Mouse (Mus musculus): ENCODE measurements around the gene Cldn11.

The Cldn11 gene

GRCm38 (mm10) chr3:31149706-31150105 lies at the start of gene Cldn11:
Gene Cldn11, plus strand, starts transcription at chr3:31149920.
- CTCF ChIA-PET = no interaction called here

- CTCF ChIA-PET = no interaction called here
These were observed 49.7 kb upstream of the Cldn11 start for GRCm38 (mm10) chr3:31100026-31100425.

GRCm38 (mm10) chr3:31100802-31101201 lies 48.9 kb upstream of the Cldn11 start:
- CTCF ChIA-PET = no interaction called here

DNA sequence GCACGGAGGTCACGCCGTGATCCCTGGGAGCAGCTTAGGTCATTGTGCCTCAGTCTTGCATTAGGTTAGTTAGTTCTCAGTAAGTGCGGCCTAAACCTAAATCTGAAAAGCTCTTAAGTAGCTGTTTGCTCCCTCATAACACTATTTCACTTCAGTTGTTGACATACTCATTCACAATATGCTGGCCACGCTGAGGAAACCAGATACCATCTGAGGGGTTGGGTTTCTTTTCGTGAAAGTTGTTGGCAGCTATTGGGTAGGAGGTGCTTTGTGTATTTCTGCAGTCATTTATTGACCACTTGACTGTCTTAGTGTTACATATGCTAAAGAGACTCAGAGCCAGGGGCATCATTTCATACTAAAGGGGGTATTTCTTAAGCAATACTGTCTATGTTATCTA lies 44.8 kb upstream of the Cldn11 start:
- CTCF ChIA-PET = no interaction called here

GRCm38 (mm10) chr3:31106597-31106996 lies 43.1 kb upstream of the Cldn11 start:
- CTCF ChIA-PET = no interaction called here

DNA sequence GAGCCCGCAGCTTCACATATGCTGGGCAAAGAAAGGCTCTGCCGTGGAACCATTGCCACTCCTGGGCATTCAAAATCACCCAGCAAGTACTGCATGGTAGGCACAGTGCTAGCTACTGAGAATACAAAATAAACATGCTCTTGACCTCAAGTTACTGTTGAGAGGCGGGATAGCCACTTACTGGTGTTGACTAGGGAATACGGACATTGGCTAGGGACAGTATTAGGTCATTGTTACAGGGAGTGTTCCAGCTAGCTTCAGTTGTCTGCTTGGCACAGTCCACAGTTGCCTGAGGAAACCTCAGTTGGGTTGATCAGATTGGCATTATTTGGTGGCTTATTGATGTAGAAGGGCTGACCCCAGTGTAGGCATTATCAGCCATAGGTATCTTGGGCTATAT lies 42.0 kb upstream of the Cldn11 start:
- CTCF ChIA-PET = no interaction called here

GRCm38 (mm10) chr3:31109108-31109507 lies 40.6 kb upstream of the Cldn11 start:
- CTCF ChIA-PET = interaction anchor here (1.2 kb wide), 1 partner anchor 53 kb away, joined by 3 read pairs; no protein-coding TSS in a partner anchor

DNA sequence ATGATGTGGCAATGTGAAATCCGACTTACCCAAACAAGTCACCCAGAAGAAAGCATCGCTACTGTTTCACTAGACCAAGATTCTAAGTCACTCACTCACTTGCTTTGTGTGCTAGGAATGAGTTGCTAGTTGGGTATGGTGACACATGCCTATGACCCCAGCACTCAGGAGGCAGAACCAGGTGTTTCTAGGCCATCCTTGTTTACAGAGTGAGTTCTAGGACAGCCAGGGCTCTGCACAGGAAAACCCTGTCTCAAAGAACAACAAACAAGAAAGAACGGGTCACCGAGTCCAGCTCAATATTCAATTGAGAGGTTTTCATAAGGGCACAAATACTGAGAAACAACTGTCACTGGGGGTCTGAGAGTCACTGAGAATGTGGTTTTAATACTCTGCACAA lies 26.6 kb upstream of the Cldn11 start:
- CTCF ChIA-PET = no interaction called here

DNA sequence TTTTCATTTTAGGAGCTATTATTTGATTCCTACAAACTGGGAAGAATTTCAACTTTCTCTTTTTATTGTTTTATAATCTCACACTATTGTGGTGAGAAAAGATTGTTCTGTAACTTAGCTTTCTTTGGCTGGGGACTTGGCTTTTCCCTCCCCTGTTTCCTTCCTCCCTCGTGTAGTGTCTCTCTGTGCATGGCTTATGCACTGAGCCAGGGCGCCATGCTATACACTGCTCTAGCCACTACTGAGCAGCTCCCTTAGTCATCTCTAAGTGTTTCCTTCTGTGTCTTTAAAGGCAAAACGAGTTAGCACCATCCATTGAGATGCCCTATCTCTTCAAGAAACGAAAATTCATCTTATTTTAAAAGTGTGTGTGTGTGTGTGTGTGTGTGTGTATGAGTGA lies 23.4 kb upstream of the Cldn11 start:
- CTCF ChIA-PET = no interaction called here

GRCm38 (mm10) chr3:31126848-31127247 lies 22.9 kb upstream of the Cldn11 start:
- CTCF ChIA-PET = no interaction called here

DNA sequence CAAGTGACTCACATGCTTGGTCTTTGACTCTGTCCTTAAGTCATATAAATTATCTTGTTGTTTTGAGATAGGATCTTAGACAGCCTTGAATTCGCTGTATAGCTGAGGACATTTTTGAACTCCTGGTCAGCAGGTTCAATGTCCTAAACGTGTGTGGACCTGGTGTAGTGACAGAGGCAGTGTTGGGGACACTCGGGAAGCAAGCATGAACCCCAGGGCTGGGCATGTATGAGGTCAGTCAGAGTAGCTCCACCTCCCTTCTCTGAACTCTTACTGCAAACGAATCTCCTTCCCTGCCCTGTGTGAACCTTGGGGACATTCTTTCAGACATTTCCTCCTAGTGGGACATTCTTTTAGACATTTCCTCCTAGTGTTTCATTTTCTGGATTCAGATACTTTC lies 20.0 kb upstream of the Cldn11 start:
- CTCF ChIA-PET = no interaction called here

GRCm38 (mm10) chr3:31133664-31134063 lies 16.1 kb upstream of the Cldn11 start:
- CTCF ChIA-PET = interaction anchor here (0.6 kb wide), 1 partner anchor 38 kb away, joined by 7 read pairs; no protein-coding TSS in a partner anchor

DNA sequence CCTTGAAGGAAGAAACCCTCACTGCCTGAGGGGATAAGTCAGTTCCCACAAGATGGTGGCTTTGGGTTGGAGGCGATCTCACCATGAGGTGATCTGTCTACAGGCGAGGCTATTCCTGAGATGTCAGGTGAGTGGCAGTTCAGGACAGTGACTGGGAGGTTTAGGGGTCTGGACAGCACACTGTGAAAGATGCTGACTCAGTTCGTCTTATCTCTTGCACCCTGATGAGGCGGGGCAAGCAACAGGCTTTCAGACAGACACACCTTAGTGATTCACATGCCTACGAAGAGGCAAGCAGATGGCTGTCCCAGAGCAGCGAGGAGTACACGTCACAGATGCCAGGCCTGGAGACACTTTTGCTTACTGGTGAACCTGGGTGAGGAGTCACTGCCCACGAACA lies 15.5 kb upstream of the Cldn11 start:
- CTCF ChIA-PET = interaction anchor here (0.6 kb wide), 1 partner anchor 38 kb away, joined by 7 read pairs; no protein-coding TSS in a partner anchor

GRCm38 (mm10) chr3:31134696-31135095 lies 15.0 kb upstream of the Cldn11 start:
- CTCF ChIA-PET = no interaction called here

DNA sequence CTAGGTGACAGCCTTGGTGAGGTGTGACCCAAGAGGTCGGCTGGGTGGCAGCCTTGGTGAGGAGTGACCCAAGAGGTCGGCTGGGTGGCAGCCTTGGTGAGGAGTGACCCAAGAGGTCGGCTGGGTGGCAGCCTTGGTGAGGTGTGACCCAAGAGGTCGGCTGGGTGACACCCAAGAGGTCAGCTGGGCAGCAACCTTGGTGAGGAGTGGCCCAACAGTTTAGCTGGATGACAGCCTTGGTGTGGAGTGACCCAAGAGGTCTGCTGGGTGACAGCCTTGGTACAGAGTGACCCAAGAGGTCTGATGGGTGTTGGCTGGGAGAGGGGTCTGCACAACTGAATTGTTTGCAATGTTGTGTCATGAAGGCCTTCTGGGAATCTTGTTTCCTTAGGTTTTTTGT lies 13.1 kb upstream of the Cldn11 start:
- CTCF ChIA-PET = interaction anchor here (0.8 kb wide), 1 partner anchor 78 kb away, joined by 3 read pairs; no protein-coding TSS in a partner anchor

- CTCF ChIA-PET = interaction anchor here (0.6 to 1.1 kb wide), 6 partner anchors 56 to 484 kb away, joined by 3 to 5 read pairs (median 4); no protein-coding TSS in a partner anchor
These were observed 11.0 kb upstream of the Cldn11 start for GRCm38 (mm10) chr3:31138454-31139424.

DNA sequence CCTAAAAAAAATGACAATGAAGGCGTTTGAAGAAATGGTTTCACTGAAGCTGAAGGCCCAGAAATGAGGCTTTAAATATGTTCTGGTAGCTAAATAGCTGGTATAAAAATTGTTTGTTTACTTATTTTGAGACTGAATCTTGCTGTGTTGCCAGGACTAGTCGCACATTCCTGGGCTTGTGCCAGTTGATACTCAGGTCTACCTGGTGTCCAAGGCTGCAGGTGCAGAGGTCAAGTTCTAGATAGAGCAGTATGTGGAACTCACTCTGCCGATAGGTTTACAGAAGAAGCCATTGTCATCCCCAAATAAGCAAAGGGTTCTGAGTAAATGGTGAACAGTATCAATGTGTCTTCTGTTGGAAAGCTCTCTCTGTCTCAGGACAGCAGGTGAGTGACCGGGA lies 8.1 kb upstream of the Cldn11 start:
- CTCF ChIA-PET = no interaction called here

DNA sequence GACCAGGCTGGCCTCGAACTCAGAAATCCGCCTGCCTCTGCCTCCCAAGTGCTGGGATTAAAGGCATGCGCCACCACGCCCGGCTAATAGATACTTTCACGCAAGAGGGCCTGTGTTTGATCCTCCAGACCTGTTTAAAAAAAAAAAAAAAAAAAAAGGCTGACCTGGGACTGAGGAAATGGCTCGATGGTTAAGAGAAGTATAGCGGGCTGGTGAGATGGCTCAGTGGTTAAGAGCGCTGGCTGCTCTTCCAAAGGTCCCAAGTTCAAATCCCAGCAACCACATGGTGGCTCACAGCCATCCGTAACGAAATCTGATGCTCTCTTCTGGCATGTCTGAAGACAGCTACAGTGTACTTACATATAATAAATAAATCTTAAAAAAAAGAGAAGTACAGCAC lies 4.5 kb upstream of the Cldn11 start:
- CTCF ChIA-PET = interaction anchor here (0.6 to 0.7 kb wide), 2 partner anchors 28 to 1557 kb away, joined by 3 to 8 read pairs; no protein-coding TSS in a partner anchor

GRCm38 (mm10) chr3:31145641-31146290 lies 4.0 kb upstream of the Cldn11 start:
- CTCF ChIA-PET = interaction anchor here (0.6 to 0.7 kb wide), 2 partner anchors 28 to 1557 kb away, joined by 3 to 8 read pairs; no protein-coding TSS in a partner anchor

- CTCF ChIA-PET = no interaction called here
These were observed 1.1 kb upstream of the Cldn11 start for GRCm38 (mm10) chr3:31148595-31148994.

DNA sequence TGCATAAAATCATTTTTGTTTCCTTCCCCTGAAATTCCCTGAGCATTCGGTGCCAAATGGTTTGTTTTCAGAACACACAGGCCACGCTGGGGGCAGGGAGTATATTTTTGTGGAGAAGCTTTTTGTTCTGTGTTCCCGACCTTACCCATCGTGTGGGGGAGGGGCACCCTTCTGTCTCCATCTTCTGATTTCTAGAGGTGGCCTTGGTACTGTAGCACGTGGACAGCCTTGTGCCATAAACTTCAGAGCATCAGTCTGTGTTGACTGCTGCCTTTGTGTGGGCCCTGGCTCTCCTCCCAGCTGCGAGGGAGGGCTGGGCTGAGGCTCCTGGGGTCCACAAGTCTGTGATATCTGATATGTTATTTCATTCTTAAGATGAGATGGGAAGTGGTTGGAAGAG lies 2.4 kb downstream of the Cldn11 start:
- CTCF ChIA-PET = no interaction called here

- CTCF ChIA-PET = no interaction called here
These were observed 6.4 kb downstream of the Cldn11 start for GRCm38 (mm10) chr3:31156126-31156525.

- CTCF ChIA-PET = no interaction called here
These were observed 8.1 kb downstream of the Cldn11 start for GRCm38 (mm10) chr3:31157776-31158175.

All from spleen, embryonic (tissue).